Mouse (Mus musculus) small intestine, adult 10 weeks (tissue): ENCODE results near the gene Ets1. TPM values are rescaled to one million over a fixed set of nuclear protein-coding genes. Genes with fewer than 3 reads are reported as not detected.

Experiments used
- polyA plus RNA-seq: library from polyadenylated mRNA; stranded (reverse); fragments of 350-450 nt; fragmentation: Illumina TruSeq; extraction: RNeasy Lipid Tissue Mini Kit (QIAGEN cat#74804); gene quantifications from one replicate; pipeline ENCODE4 v1.2.3, GENCODE M21; 2014; ENCODE audit warnings: low replicate concordance

Ets1 gene
- polyA plus RNA-seq = 15.8 TPM

DNA sequence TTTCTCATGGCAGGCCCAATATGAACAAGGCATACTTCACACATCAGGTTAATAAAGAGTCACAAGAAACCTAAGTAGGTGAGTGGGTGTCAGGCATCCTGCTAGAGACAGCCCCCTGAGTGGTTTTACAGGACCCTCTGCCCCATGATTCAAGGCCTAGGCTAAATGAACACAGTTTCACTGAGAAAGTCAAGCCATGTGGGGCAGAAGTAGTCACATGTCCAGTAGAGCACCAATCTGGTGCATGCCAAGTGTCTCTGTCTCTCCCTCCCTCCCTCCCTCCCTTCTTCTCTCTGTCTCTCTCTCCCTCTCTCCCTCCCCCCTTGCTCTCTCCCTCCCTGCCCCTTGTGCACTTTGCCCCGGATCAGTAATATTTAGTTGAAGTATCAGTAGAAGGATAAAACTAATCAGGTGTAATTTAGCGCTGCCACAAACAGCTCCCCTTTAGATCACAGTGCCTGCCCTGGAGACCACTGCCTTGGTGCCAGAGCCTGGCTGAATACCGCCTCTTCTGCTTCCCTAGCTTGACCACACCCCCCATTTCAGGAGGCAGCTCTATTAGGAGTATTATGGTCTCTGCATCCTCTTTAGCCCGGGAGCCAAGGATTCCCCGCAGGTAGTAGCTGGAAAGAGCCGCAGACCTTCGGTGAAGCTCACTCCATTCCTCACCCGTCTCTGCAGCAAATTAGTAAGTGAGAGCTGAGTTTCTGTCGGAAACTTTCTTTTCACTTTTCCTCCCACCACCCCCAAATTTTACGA lies at the start of gene Ets1:
Gene Ets1, plus strand, starts transcription at position 595 of the 759 bp plus-strand sequence.

Other genes starting within 250 kb of the Ets1 start
- gene Fli1, start 93.4 kb upstream of the Ets1 start, polyA plus RNA-seq = 7.5 TPM